Mouse (Mus musculus): ENCODE results near the gene Olfr703.

The Olfr703 gene

DNA sequence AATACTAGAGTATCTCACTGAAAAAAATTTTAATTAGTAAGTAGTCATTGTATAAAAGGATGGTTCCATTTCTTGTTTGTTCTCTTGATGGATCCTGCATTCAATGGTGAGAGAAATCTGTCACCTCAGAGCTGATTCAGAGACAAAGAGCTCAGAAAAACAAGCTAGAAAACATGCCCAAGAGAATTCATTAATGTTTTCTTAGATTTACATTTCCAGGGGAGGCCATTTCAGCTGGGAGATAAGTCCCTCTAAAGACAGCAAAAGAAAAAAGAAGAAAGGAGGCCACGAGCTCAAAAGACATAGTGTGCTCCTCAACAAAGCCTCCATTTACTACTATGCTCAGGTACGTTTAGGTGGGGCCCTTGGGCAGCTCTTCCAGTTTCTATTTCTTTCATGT is at the start of gene Olfr703:
Gene Olfr703, plus strand, starts transcription at position 301 of the 400 bp plus-strand sequence.
- DNase-seq (ENCODE audit: low spot score in 2 of 2) = no peak

DNA sequence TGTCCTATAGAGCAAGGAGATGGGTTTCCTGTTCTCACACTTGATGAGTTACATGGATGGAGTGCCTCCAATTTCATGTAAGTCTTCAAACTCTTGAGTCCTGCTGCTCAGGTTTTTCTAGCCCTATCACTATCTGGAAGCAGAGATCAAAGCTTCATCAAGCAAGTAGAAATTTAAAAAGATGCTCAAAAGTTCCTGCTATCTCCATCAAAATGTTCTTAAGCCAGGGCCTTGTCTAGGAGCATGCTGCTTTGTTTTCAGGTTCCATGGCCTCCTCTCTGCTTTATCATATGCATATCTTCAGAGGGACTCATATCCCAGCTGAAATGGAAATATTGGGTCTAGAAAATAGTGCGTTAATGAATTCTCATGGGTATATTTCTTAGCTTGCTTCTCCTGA is 34.4 kb upstream of the Olfr703 start, which contains the start of gene Olfr700:
Gene Olfr700, minus strand, starts transcription at position 101 of the 400 bp plus-strand sequence.
- no peak for DNase-seq (ENCODE audit: low spot score in 2 of 2)

DNA sequence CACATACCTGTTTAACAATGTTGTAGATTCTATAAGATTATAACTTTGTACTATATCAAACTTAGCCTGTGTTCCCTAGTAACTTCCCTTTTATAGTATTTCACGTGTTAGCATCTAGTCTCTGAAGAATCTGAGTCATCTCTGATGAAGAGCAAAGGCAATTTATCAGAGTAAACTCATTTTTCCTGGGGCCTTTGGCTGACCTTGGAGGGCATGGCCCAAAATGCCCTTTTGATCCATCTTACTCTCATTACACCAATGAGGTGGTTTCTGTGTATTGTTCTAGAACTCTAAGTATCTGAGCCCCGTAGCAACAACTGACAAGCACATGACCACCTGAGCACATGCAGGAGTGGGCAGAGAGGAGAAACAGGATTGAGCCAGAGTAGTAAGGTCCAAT is 29.3 kb upstream of the Olfr703 start, which contains the start of gene Olfr701:
Gene Olfr701, plus strand, starts transcription at position 301 of the 400 bp plus-strand sequence.
- no peak for DNase-seq (ENCODE audit: low spot score in 2 of 2)

DNA sequence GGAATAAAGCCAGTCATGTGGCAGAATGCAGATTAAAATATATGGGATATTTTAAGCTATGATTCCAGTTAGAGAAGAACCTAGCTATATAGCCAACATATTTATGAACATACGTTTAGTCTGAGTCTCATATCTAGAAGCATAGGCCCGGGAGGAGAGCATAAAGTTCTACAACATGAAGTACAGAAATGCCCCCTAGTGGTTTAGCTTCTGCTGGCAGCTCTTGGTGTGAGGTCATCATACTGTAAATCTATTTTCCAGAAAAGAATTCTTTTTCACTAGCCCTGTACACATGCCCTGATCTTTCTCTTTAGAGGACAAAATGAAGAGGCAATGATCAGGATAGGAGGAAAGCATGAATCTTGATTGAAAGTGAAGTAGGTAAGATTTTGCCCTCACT is 27.4 kb upstream of the Olfr703 start:
- DNase-seq (ENCODE audit: low spot score in 2 of 2) = peak; percentile 17 to 27

DNA sequence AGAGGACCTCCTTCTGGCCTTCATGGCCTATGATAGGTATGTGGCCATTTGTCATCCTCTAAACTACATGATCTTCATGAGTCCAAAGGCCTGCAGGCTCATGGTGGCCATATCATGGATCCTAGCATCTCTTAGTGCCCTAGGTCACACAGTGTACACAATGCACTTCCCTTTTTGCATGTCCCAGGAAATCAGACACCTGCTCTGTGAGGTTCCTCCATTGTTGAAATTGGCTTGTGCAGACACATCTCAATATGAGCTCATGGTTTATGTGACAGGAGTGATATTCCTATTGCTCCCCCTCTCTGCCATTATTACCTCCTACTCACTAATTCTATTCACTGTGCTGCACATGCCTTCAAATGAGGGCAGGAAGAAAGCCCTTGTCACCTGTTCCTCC is 24.7 kb upstream of the Olfr703 start:
- no peak for DNase-seq (ENCODE audit: low spot score in 2 of 2)

DNA sequence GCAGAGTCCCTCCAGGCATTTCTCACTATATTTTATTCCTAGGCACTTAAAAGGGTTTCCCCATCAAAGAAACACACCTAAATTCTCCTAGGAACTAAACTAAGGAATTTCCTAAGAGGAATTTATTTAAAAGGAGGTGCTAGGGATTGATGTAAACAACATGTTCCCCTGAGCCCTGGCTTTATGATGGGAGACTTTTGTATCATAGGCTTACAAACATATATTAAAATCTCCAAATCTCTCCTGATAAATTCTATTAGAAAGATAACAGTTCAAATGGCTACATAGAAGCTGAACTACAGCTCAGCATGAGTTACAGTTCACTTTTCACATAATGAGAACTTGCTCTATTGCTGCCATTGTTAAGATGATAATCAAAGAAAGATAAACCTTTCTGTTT is 9.4 kb upstream of the Olfr703 start, which contains the start of gene Olfr702:
Gene Olfr702, minus strand, starts transcription at position 101 of the 400 bp plus-strand sequence.
- no peak for DNase-seq (ENCODE audit: low spot score in 2 of 2)

DNA sequence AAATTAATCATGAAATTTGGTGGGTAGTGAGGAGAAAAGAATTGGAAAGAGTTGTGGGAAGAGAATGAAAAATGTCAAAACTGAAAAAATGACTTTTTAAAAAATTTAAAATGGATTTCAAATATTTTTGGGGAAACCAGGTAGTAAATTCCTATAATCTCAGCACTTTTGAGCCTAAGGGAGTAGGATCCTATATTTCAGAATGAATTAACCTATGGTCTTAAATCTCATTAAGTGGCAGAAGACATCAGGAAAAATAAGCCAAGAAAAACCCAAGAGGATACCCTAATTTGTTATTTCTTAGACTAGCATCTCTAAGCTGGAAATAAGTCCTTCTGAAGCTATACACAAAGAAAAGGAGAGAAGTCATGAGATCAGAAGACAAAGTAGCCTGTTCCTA is 19.7 kb downstream of the Olfr703 start, which contains the start of gene Olfr704:
Gene Olfr704, plus strand, starts transcription at position 301 of the 400 bp plus-strand sequence.
- DNase-seq (ENCODE audit: low spot score in 2 of 2) = no peak

DNA sequence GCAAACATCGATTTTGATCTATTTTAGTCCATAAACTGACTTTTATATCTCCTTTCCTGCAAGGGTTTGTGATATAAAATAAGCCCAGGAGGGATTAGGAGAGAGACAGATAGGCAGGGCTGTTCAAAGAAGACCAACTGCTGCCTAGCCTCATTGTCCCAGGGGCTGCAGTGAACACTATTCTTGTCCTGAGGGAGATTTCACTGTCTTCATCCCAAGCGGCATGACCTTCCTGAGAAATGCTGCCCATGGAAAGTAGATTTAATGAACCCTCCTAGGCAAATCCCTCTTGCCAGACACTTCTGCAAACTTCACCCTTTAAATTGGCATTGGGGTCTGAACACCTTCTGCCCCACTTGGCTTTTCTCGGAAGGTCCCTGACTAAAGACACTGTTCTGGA is 33.6 kb downstream of the Olfr703 start, which contains the start of gene Olfr705:
Gene Olfr705, minus strand, starts transcription at position 101 of the 400 bp plus-strand sequence.
- DNase-seq (ENCODE audit: low spot score in 2 of 2) = no peak

DNA sequence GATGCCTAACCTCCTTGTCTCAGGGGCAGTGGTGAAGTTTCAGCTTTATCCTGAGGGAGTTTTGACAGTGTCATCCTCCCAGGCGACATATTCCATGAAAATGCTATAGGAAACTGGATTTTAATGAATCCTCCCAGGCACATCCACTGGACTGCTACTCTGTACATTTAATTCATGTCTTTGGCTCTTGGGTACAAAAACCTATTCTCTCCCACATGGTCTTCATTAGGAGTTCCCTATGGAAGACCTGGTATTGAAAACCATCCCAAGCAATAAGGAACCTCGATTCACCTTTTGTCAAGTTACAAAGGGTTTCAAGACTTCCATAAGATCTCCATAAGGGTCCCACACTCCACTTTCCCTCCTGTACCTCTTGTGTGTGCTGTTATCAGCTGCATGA is 44.9 kb downstream of the Olfr703 start, which contains the start of gene Olfr706:
Gene Olfr706, minus strand, starts transcription at position 101 of the 400 bp plus-strand sequence.
- DNase-seq (ENCODE audit: low spot score in 2 of 2) = no peak

All from spleen, postnatal 36 days (tissue).